Mouse (Mus musculus): ENCODE results near the gene Gm26965. TPM values are rescaled to one million over a fixed set of nuclear protein-coding genes. Genes with fewer than 3 reads are reported as not detected.

Gene Gm26965
- not detected for polyA plus RNA-seq (2014; fragmentation: Illumina TruSeq; extraction: RNeasy Lipid Tissue Mini Kit (QIAGEN cat#74804); ENCODE audit: low read depth, low replicate concordance)

DNA sequence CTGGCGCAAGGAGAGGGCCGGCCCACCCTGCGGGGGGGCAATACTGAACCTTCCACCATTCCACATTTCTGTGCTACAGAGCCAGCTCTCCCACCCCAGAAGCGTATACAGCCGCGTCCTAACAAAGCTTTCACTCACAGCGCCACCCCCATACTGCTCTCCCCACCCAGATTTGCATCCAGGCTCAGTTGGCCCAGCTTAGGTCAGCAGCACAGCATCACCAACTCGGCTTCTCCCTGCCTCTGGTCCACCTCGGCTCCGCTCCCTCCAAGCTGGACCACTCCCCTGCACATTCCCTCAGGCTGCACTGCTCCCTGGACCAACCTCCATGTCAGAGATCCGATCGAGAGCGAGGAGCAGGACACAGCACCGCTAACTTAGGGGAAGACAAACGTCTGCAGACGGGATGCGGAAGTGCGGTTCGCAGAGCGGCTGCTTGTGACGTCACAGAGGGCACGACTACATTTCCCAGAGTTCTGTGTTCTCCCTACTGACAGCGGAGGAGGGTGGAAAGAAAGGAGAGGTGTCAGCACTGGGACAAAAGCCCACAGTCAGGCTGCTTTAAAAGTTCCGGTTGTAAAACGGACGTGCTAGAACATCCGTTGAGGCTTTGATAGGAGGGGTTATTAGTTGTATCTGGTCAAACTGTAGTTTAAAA lies at the start of gene Gm26965, which contains the start of gene Zfp87:
Gene Gm26965 (minus strand): TSS at position 399 of the 658 bp plus-strand sequence.
Gene Zfp87 (minus strand): TSS at position 425 of the 658 bp plus-strand sequence.

DNA sequence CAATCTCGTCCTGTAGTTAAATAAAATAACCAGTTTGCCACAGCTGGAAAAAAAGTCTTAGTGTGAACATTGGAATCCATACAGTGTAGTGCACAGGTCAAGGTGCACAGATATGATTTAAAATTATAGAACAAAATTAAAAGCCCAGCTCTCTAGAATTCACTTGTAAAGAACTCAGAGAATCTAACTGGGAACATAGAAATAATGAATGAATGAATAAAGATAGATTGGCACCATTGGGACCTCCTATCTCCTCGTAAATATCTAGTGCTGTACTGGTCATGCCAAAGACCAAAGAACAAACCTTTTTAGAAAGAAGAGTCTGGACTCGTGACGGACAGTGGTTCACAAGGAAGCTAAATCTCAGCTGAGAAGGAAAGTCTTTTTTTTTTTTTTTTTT lies 27.8 kb upstream of the Gm26965 start, which contains the start of gene Zfp748:
Gene Zfp748 (minus strand): TSS at position 101 of the 400 bp plus-strand sequence.

DNA sequence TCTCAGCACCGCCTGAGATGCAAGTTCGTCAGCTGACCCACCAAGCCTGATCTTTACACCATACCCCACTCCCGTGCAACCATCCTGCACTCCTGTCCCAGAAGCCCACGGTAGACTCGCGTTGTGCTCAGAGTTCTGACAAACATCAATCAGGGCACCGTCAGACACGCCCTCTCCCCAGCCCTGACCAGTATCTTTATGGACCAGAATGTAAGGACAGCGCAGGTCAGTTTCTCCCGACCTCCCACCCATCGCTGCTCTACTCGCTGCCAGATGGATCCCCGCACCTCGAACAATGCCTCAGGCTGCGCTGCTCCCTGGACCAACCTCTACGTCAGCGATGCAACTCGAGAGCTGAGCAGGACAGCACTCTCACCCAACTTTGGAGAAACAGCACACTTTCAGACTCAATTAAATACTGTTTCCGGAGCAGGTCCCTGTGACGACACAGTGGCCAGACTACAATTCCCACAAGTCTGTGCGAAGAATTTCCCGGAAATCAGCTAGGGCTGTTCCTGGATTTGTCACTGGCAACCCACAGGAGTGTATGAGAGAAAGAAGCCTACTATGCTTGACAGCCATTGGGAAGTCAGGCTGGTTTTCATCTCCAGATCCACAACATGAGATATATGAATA lies 25.7 kb downstream of the Gm26965 start, which contains the start of gene Zfp58:
Gene Zfp58 (minus strand): TSS at position 472 of the 636 bp plus-strand sequence.

DNA sequence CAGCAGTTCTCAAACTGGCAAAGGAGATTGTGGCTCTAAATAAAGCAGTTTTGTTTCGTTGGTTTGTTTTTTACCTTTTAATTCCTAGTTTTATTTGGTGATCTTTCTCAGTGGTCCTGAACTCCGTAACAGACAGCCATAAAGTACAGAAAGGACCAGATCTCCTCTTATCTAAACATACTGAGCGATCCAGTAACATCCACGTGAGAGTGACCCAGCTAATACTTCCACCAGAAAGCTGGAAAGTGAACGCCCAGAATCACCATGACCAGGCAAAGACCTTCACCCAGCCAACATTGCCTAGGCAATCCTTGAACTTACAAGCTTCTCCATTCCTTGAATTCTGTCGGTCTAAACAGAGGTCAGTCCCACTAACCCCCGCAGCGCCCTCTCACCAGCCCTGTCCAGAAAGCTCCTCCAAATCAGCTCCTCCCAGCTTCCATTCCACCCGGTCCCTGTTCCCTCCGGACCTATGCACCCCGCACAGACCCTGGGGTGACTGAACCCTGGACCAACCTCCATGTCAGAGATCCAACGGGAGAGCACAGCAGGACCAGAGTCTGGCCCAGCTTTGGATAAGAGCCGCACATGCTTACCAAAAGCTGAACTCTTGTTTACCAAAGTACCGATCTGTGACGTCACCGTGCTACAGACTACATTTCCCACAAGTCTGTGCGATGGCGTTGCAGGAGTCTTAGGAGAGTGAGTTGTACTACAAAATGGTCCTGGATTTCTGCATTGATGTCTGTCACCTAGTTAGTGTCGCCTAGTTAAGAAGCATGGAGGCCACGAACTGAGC lies 42.1 kb downstream of the Gm26965 start, which contains the start of gene Zfp874b:
Gene Zfp874b (minus strand): TSS at position 634 of the 799 bp plus-strand sequence.

DNA sequence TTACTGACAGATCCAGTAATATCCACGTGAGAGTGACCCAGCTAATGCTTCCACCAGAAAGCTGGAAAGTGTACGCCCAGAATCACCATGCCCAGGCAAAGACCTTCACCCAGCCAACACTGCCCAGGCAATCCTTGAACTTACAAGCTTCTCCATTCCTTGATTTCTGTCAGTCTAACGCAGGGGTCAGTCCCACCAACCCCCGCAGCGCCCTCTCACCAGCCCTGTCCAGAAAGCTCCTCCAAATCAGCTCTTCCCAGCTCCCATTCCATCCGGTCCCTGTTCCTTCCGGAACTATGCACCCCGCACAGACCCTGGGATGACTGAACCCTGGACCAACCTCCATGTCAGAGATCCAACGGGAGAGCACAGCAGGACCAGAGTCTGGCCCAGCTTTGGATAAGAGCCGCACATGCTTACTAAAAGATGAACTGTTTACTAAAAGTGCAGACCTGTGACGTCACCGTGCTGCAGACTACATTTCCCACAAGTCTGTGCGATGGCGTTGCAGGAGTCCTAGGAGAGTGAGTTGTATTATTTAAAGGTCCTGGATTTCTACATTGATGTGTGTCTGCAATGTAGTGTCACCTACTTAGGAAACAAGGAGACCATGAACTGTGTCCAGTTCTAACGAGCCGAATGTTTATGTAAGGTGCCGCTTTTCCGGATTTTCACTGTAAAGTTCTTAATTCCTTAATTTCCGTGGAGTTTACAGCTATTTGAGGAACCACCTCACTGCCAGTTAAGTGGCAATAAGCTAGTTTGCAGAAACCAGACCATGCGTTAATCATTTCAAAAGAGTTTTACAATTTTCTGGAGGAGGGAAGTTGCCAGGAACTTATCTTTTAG lies 74.6 kb downstream of the Gm26965 start, which contains the start of gene Zfp874a:
Gene Zfp874a (minus strand): TSS at position 453 of the 849 bp plus-strand sequence.

Other genes starting within 250 kb of the Gm26965 start
- 2.8 TPM for gene Zfp458, start 247.7 kb downstream of the Gm26965 start, polyA plus RNA-seq (2014; fragmentation: Illumina TruSeq; extraction: RNeasy Lipid Tissue Mini Kit (QIAGEN cat#74804); ENCODE audit: low read depth, low replicate concordance)
- 0.69 TPM for gene Zfp457, start 219.7 kb downstream of the Gm26965 start, polyA plus RNA-seq (2014; fragmentation: Illumina TruSeq; extraction: RNeasy Lipid Tissue Mini Kit (QIAGEN cat#74804); ENCODE audit: low read depth, low replicate concordance)
- gene Zfp595, start 193.6 kb downstream of the Gm26965 start, polyA plus RNA-seq (2014; fragmentation: Illumina TruSeq; extraction: RNeasy Lipid Tissue Mini Kit (QIAGEN cat#74804); ENCODE audit: low read depth, low replicate concordance), result 12.4 TPM
- gene Gm28044, start 165.6 kb downstream of the Gm26965 start, polyA plus RNA-seq (2014; fragmentation: Illumina TruSeq; extraction: RNeasy Lipid Tissue Mini Kit (QIAGEN cat#74804); ENCODE audit: low read depth, low replicate concordance), result not detected
- 8.5 TPM for gene Zfp953, start 165.5 kb downstream of the Gm26965 start, polyA plus RNA-seq (2014; fragmentation: Illumina TruSeq; extraction: RNeasy Lipid Tissue Mini Kit (QIAGEN cat#74804); ENCODE audit: low read depth, low replicate concordance)
- not detected for gene Gm28041, start 150.4 kb downstream of the Gm26965 start, polyA plus RNA-seq (2014; fragmentation: Illumina TruSeq; extraction: RNeasy Lipid Tissue Mini Kit (QIAGEN cat#74804); ENCODE audit: low read depth, low replicate concordance)
- 2.1 TPM for gene Zfp456, start 150.3 kb downstream of the Gm26965 start, polyA plus RNA-seq (2014; fragmentation: Illumina TruSeq; extraction: RNeasy Lipid Tissue Mini Kit (QIAGEN cat#74804); ENCODE audit: low read depth, low replicate concordance)
- 6.3 TPM for gene Zfp429, start 126.3 kb downstream of the Gm26965 start, polyA plus RNA-seq (2014; fragmentation: Illumina TruSeq; extraction: RNeasy Lipid Tissue Mini Kit (QIAGEN cat#74804); ENCODE audit: low read depth, low replicate concordance)
- gene Zfp459, start 104.7 kb downstream of the Gm26965 start, polyA plus RNA-seq (2014; fragmentation: Illumina TruSeq; extraction: RNeasy Lipid Tissue Mini Kit (QIAGEN cat#74804); ENCODE audit: low read depth, low replicate concordance), result 0.21 TPM
- 75.3 TPM for gene Zfp874a, start 74.5 kb downstream of the Gm26965 start, polyA plus RNA-seq (2014; fragmentation: Illumina TruSeq; extraction: RNeasy Lipid Tissue Mini Kit (QIAGEN cat#74804); ENCODE audit: low read depth, low replicate concordance)
- 22.3 TPM for gene Zfp874b, start 41.9 kb downstream of the Gm26965 start, polyA plus RNA-seq (2014; fragmentation: Illumina TruSeq; extraction: RNeasy Lipid Tissue Mini Kit (QIAGEN cat#74804); ENCODE audit: low read depth, low replicate concordance)
- gene Zfp58, start 25.6 kb downstream of the Gm26965 start, polyA plus RNA-seq (2014; fragmentation: Illumina TruSeq; extraction: RNeasy Lipid Tissue Mini Kit (QIAGEN cat#74804); ENCODE audit: low read depth, low replicate concordance), result 14.5 TPM
- 9.1 TPM for gene Zfp87, start within 50 bp of the Gm26965 start, polyA plus RNA-seq (2014; fragmentation: Illumina TruSeq; extraction: RNeasy Lipid Tissue Mini Kit (QIAGEN cat#74804); ENCODE audit: low read depth, low replicate concordance)
- 8.8 TPM for gene Zfp748, start 27.7 kb upstream of the Gm26965 start, polyA plus RNA-seq (2014; fragmentation: Illumina TruSeq; extraction: RNeasy Lipid Tissue Mini Kit (QIAGEN cat#74804); ENCODE audit: low read depth, low replicate concordance)
- 15.0 TPM for gene Zfp729b, start 83.6 kb upstream of the Gm26965 start, polyA plus RNA-seq (2014; fragmentation: Illumina TruSeq; extraction: RNeasy Lipid Tissue Mini Kit (QIAGEN cat#74804); ENCODE audit: low read depth, low replicate concordance)
- not detected for gene Gm49345, start 111.6 kb upstream of the Gm26965 start, polyA plus RNA-seq (2014; fragmentation: Illumina TruSeq; extraction: RNeasy Lipid Tissue Mini Kit (QIAGEN cat#74804); ENCODE audit: low read depth, low replicate concordance)
- 8.7 TPM for gene Zfp729a, start 111.6 kb upstream of the Gm26965 start, polyA plus RNA-seq (2014; fragmentation: Illumina TruSeq; extraction: RNeasy Lipid Tissue Mini Kit (QIAGEN cat#74804); ENCODE audit: low read depth, low replicate concordance)
- 5.6 TPM for gene Zfp738, start 160.9 kb upstream of the Gm26965 start, polyA plus RNA-seq (2014; fragmentation: Illumina TruSeq; extraction: RNeasy Lipid Tissue Mini Kit (QIAGEN cat#74804); ENCODE audit: low read depth, low replicate concordance)
- 13.2 TPM for gene Zfp65, start 203.0 kb upstream of the Gm26965 start, polyA plus RNA-seq (2014; fragmentation: Illumina TruSeq; extraction: RNeasy Lipid Tissue Mini Kit (QIAGEN cat#74804); ENCODE audit: low read depth, low replicate concordance)
- gene Zfp85, start 229.1 kb upstream of the Gm26965 start, polyA plus RNA-seq (2014; fragmentation: Illumina TruSeq; extraction: RNeasy Lipid Tissue Mini Kit (QIAGEN cat#74804); ENCODE audit: low read depth, low replicate concordance), result 8.2 TPM

Data from liver, adult 10 weeks (tissue).